Mouse (Mus musculus) lung, postnatal 0 days (tissue): Measurements from ENCODE around the gene Magi1.

Source experiments
- CTCF ChIP-seq: IDR thresholded peaks from 2 replicates; pipeline ENCODE4 v1.5.1; 2016; ENCODE audit warnings: antibody characterized with exemption, mild to moderate bottlenecking
- EP300 ChIP-seq: IDR thresholded peaks from 2 replicates; pipeline ENCODE4 v1.6.1; 2016; ENCODE audit warnings: antibody characterized with exemption, mild to moderate bottlenecking, control low read depth

GRCm38 (mm10) chr6:94171250-94171649, 112.5 kb downstream of the Magi1 start:
- TF ChIP-seq CTCF (no peak), EP300 (no peak)
